Mouse (Mus musculus) lung, embryonic 15.5 days (tissue): ENCODE results near the gene 4930451I11Rik. TPM values are rescaled to one million over a fixed set of nuclear protein-coding genes. Genes with fewer than 3 reads are reported as not detected.

Experiments used
- ATAC-seq: fragments of 200-750 bp; cut with Nextera tagmentation; 2 replicates; pipeline ENCODE4 v1.8.0; 2017; ENCODE audit warnings: moderate number of reproducible peaks, borderline replicate concordance; ENCODE audit not compliant: low FRiP score, low TSS enrichment; ENCODE audit errors: extremely low read depth
- H3K27ac ChIP-seq: fragments of 300-500 bp; sonication (generic); 2 replicates; pipeline ENCODE4 v1.5.1; 2015; ENCODE audit warnings: moderate library complexity, mild to moderate bottlenecking, inconsistent platforms
- H3K27me3 ChIP-seq: fragments of 300-500 bp; sonication (generic); 2 replicates; pipeline ENCODE4 v1.6.1; 2015; ENCODE audit warnings: inconsistent platforms
- H3K36me3 ChIP-seq: fragments of 300-500 bp; sonication (generic); 2 replicates; pipeline ENCODE4 v1.6.1; 2015; ENCODE audit warnings: inconsistent platforms
- H3K4me1 ChIP-seq: fragments of 300-500 bp; sonication (generic); 2 replicates; pipeline ENCODE4 v1.6.1; 2015; ENCODE audit warnings: inconsistent platforms
- H3K4me2 ChIP-seq: fragments of 300-500 bp; sonication (generic); 2 replicates; pipeline ENCODE4 v1.6.1; 2015; ENCODE audit warnings: inconsistent platforms, mild to moderate bottlenecking, moderate library complexity
- H3K4me3 ChIP-seq: fragments of 300-500 bp; sonication (generic); 2 replicates; pipeline ENCODE4 v1.5.1; 2015; ENCODE audit warnings: mild to moderate bottlenecking, inconsistent platforms
- H3K9ac ChIP-seq: fragments of 300-500 bp; sonication (generic); 2 replicates; pipeline ENCODE4 v1.6.1; 2015; ENCODE audit warnings: inconsistent platforms
- H3K9me3 ChIP-seq: fragments of 300-500 bp; sonication (generic); 2 replicates; pipeline ENCODE4 v1.6.1; 2016; ENCODE audit warnings: inconsistent platforms
- WGBS: fragments of 180-500 bp; shearing (Covaris S2); methylation state at CpG from one replicate; pipeline ENCODE4 v1.1.7; 2015; 5-methylcytosine and 5-hydroxymethylcytosine counted together
- polyA plus RNA-seq: library from polyadenylated mRNA; unstranded; fragments of >200 nt; fragmentation: Nextera tagmentation; extraction: Ambion mirVana; gene quantifications from 2 replicates; pipeline ENCODE4 v1.2.1, GENCODE M21; 2015

4930451I11Rik gene
- polyA plus RNA-seq, result not detected in 2 replicates

DNA sequence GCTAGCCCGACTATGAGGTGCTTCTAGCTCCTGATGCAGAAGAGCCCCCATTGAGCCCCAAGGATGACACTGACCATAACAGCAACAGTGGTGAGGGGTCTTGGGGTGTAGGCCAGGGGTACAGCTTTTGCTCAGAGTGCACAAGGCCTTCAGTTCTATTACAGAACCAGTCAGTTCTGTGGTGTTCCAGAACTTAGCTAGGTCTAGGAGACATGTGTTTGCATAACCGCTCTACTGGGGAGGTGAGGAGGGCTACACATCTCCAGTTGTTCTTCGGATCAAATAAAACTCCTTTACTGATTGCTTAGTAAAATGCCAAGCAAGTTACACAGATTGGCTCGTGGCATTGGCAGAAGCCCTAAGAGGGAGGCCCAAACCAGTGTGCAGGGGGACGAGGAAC is at the start of gene 4930451I11Rik:
TSS of gene 4930451I11Rik (minus strand) at position 101 of the 400 bp plus-strand sequence.
- Histone ChIP-seq H3K4me2 (peak within 1 kb of the TSS; percentile 54), H3K36me3 (no peaks in the 10 kb centered on the region), H3K27me3 (no peaks in the 10 kb centered on the region), H3K4me3 (peak within 1 kb of the TSS; percentile 29), H3K27ac (no peak within 1 kb of the TSS), H3K9ac (no peak within 1 kb of the TSS), H3K4me1 (peaks cover 4% of the 10 kb centered on the region; the same call in 1 of the 2 replicates), H3K9me3 (no peaks in the 10 kb centered on the region)
- no peak for ATAC-seq
- WGBS, result 54% methylated on average over 5 of the region's 5 CpGs

DNA sequence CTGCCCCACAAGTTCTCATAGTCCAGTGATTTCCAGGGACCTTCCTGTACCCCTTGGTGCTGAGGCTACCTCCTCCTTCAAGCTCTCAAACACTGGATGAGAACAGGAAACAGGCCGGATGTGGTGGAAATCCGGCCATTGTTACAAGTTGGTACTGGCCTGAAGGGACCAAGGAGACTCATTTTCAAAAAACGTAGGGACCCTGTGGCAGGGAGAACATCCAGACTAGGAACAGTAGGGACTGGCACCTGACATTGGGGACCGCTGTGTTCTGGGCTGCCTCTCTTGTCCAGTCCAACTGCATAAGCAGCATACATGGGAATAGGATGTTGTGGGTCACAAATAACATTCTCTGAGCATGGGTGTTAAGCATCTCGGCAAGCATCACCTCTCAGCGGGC is 49.6 kb upstream of the 4930451I11Rik start:
- Histone ChIP-seq H3K27me3 (no peaks in the 10 kb centered on the region), H3K9ac (0 out of 2 replicates have a peak overlapping the region, but pooled peaks have one; percentile 97), H3K9me3 (no peaks in the 10 kb centered on the region), H3K4me1 (peaks cover 30% of the 10 kb centered on the region), H3K27ac (peak overlapping the region; percentile 69), H3K4me3 (peak overlapping the region; percentile 88; the same call in 1 of the 2 replicates), H3K4me2 (peak overlapping the region; percentile 83), H3K36me3 (peaks cover 43% of the 10 kb centered on the region)
- no peak for ATAC-seq
- WGBS, result 62% methylated on average over 6 of the region's 6 CpGs

DNA sequence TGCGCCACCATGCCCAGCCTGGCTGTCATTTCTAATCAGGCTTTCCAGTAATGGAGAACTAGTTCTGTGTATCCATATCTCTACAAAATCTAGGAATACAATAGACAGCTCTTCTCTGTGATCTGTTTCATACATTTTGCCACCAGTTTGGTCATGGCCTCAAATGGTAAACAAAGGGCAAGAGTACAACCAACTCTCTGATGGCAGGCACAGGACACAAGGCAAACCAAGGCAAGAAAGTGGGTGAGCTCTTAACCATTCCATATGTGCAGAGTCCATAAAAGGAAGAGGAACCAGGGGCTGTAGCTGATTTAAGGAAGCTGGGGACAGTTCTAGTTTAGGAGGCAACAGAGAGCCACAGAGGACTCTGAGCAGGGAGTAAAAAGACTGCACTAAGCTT is 45.8 kb upstream of the 4930451I11Rik start:
- ATAC-seq, result no peak

DNA sequence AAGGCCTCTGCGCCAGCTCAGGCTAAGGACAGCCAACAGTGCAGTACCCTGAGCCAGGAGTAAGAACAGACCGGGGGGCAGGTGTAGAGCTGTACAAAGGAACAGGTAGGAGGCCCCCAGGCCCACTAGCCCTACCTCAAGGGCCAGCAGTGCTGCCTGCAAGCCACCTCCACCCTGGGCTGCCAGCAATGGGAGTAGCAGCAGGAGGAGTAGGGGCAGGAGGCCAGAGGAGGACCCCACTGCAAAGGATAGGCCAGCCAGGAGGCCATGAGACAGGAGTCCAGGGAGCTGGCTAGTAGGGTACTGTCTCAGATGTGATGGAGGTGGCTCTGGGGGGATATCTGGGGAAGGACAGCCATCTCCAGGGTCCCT is 39.1 kb upstream of the 4930451I11Rik start:
- Histone ChIP-seq H3K9ac (no peak overlapping the region), H3K9me3 (no peaks in the 10 kb centered on the region), H3K36me3 (peaks cover 92% of the 10 kb centered on the region), H3K4me2 (no peak overlapping the region), H3K4me3 (no peak overlapping the region), H3K27ac (no peak overlapping the region), H3K27me3 (no peaks in the 10 kb centered on the region), H3K4me1 (no peaks in the 10 kb centered on the region)
- ATAC-seq, result no peak
- WGBS, result 94% methylated on average over 2 of the region's 2 CpGs

More for the DNA sequence above, 45.8 kb upstream of the 4930451I11Rik start:
- H3K9ac ChIP-seq, result no peak overlapping the region
- no peak overlapping the region for H3K4me2 ChIP-seq
- H3K27ac ChIP-seq, result no peak overlapping the region
- no peaks in the 10 kb centered on the region for H3K9me3 ChIP-seq
- H3K36me3 ChIP-seq, result peaks cover 81% of the 10 kb centered on the region
- H3K4me1 ChIP-seq, result peaks cover 14% of the 10 kb centered on the region
- no peak overlapping the region for H3K4me3 ChIP-seq
- WGBS, result 100% methylated on average over 1 of the region's 1 CpGs
- no peaks in the 10 kb centered on the region for H3K27me3 ChIP-seq

DNA sequence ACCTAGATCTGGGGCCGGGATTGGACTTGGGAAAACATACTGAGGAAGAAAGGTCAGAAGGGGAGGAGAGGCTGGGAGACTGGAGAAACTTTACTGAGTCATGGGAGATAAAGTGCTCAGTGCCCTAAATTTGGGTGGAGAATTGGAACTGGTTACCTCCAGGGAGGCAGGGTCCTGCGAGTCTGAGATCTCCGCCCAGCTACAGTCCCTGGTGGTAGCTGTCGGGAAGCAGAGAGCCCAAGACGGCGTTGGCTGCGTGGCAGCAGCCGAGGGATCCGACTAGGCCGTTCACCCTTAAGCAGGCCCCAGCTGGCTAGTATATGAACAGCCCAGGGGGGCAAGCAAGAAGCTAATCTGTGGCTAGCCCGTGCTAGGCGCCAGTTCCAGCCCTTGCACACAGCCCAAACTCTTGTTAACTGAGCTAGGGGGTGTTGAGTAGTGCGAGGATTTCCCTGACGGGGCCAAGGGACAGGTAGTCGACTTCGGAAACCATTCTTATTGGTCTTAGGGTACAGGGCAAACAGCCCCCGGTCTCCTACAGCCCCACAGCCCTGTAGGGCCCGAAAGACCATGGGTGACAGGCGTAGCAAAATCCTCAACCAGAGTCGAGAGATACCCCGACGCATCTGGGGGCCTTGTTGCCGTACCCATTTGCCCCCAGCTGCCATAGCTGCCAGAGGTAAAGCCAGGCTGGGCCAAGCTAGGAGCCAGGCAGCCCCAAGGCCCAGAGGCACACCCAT is 38.5 kb upstream of the 4930451I11Rik start:
- H3K36me3 ChIP-seq, result peaks cover 92% of the 10 kb centered on the region
- no peaks in the 10 kb centered on the region for H3K27me3 ChIP-seq
- H3K9ac ChIP-seq, result no peak overlapping the region
- H3K4me3 ChIP-seq, result no peak overlapping the region
- H3K27ac ChIP-seq, result no peak overlapping the region
- no peaks in the 10 kb centered on the region for H3K4me1 ChIP-seq
- no peak overlapping the region for H3K4me2 ChIP-seq
- 86% methylated on average over 23 of the region's 23 CpGs for WGBS
- no peak for ATAC-seq
- H3K9me3 ChIP-seq, result no peaks in the 10 kb centered on the region

DNA sequence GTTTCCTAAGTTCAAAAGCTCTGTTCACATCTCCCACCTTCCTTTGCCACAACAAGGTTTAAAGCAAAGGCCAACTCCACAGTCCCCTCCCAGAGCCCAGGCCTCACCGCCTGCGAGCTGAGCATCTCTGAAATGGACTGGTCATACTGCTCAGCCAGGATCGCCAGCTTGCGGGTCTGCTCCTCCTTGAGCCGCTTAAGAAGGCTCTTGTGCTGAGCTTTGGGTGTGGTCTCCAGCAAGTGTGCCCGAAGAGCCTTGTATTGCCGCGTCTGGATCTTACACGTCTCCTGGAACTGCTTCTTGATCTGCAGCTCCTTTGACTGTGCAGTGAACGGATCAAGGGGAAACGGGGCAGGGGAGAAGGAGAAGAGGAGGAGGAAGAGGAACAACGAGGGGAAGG is 36.6 kb upstream of the 4930451I11Rik start:
- H3K4me3 ChIP-seq, result no peak overlapping the region
- no peak overlapping the region for H3K4me2 ChIP-seq
- H3K27ac ChIP-seq, result peak overlapping the region; percentile 8
- H3K4me1 ChIP-seq, result peaks cover 17% of the 10 kb centered on the region
- H3K9ac ChIP-seq, result no peak overlapping the region
- WGBS, result 66% methylated on average over 12 of the region's 12 CpGs
- no peak for ATAC-seq
- no peaks in the 10 kb centered on the region for H3K27me3 ChIP-seq
- H3K9me3 ChIP-seq, result no peaks in the 10 kb centered on the region
- H3K36me3 ChIP-seq, result peaks cover 85% of the 10 kb centered on the region

DNA sequence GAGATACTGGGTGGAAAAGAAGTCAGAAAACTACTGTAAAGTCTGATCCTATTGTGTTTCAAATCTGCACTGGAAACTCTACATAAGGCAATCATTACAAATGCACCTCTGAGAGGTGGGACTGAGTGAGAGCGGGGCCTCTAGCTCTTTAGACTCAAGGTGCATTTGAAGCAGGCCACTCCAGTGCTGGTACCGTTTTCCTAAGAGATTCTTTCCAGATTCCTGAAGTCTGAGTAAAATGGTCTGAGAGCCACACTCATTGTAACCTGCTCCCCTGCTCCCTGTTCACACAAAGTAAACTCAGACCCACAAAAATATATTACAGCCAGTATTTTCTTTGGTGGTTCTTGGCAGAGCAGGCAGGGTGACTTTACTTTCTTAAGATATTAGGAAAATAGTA is 36.1 kb upstream of the 4930451I11Rik start:
- H3K27me3 ChIP-seq, result no peaks in the 10 kb centered on the region
- no peak overlapping the region; the same call in 1 of the 2 replicates for H3K27ac ChIP-seq
- H3K4me1 ChIP-seq, result peaks cover 22% of the 10 kb centered on the region
- no peak for ATAC-seq
- no peak overlapping the region for H3K4me3 ChIP-seq
- H3K9me3 ChIP-seq, result no peaks in the 10 kb centered on the region
- WGBS, result 61% methylated on average over 2 of the region's 2 CpGs
- H3K36me3 ChIP-seq, result peaks cover 81% of the 10 kb centered on the region
- H3K9ac ChIP-seq, result no peak overlapping the region
- H3K4me2 ChIP-seq, result no peak overlapping the region

DNA sequence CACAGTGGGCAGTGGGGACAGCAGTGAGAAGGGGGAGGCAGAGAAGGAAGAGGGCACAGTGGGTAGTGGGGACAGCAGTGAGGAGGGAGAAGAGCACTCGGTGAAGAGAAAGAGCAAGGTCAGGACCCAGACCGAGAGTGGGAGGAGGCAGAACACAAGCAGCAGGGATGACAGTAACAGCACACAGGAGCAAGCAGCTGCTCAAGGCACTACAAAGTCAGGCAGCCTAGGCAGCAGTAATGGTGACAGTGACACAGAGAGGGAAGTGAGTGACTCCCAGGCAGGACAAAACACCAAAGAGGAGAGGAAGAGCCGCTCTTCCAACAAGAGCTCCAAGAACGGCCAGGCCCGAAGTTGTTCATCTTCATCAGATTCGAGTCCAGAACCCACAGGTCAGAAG is 32.4 kb upstream of the 4930451I11Rik start:
- Histone ChIP-seq H3K4me2 (peak overlapping the region; percentile 74), H3K9me3 (no peaks in the 10 kb centered on the region), H3K4me3 (peak overlapping the region; percentile 58), H3K9ac (peak overlapping the region; percentile 61), H3K27ac (peak overlapping the region; percentile 79), H3K36me3 (peaks cover 53% of the 10 kb centered on the region), H3K4me1 (peaks cover 28% of the 10 kb centered on the region), H3K27me3 (no peaks in the 10 kb centered on the region)
- no peak for ATAC-seq
- WGBS, result 64% methylated on average over 6 of the region's 6 CpGs

DNA sequence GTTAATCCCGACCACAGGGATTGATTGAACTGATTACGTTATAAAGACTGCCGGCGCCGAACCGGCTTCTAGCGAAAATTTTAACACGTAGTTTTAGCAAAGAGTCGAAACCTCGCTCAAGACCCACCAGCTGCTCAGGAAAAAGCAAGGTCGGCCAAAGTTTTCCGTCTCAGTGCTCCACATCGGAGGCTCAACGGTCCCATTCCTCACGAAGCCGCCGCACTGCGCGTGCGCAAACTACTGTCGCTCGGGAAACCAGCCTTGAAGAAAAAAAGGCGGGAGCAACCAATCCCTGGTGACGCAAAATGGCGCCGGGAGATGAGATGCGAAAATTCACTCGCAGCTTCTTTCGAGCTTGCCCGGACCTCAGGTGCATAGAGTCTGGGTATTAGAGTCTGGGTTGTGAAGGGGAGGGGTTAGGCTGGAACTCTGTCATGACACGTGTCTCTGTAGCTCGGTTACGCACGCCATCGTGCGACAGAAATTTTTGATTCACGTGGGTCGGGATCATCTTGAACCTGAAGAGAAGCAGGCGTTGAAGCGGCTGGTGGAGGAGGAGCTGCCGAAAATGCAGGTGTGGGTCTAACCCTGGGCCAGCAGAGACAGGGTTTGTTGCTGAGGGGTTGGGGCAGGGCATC is 30.8 kb upstream of the 4930451I11Rik start, which contains the start of gene Ino80e:
TSS of gene Ino80e (minus strand) at position 231 of the 638 bp plus-strand sequence.
- H3K4me1 ChIP-seq, result peaks cover 28% of the 10 kb centered on the region
- H3K9me3 ChIP-seq, result no peaks in the 10 kb centered on the region
- H3K27me3 ChIP-seq, result no peaks in the 10 kb centered on the region
- peak within 1 kb of the TSS; percentile 79 for H3K27ac ChIP-seq
- ATAC-seq, result peak; percentile 70; the same call in 1 of the 2 replicates
- peak within 1 kb of the TSS; percentile 74 for H3K4me2 ChIP-seq
- peak within 1 kb of the TSS; percentile 58 for H3K4me3 ChIP-seq
- peaks cover 43% of the 10 kb centered on the region for H3K36me3 ChIP-seq
- 0% methylated on average over 41 of the region's 41 CpGs for WGBS
- H3K9ac ChIP-seq, result peak within 1 kb of the TSS; percentile 61

DNA sequence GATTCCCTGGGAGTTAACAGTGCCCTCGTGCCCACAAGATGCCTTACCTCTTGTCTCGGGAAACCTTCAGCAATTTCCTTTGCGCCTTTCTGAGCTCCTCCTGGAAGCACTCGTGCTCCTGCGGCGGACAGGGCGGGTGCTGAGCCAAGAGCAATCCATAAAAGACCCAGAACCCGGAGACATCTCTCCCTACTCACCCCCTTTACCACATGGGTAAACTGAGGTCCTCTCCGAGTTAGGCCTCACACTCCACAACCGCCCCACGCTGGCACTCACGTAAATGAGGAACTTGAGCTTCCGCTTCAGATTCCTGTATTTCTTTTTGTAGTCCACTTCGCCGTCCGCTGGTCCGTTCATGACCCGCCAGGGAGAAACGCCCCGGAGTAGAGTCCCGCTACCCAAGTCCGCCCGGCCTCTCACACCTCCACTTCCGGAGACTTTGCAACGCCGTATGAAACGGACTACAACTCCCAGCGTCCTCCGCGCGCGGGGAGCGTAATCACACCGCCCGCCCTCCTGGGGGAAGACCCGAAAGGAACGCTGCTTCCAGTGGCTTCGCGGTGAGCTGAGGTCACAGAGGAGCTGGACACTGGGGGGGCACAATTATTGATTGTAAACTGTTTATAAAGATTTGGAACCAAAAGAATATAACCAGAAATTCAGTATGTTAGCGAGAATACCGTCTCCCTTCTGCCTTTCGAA is 30.1 kb upstream of the 4930451I11Rik start, which contains the start of gene Hirip3:
TSS of gene Hirip3 (plus strand) at position 544 of the 702 bp plus-strand sequence.
- H3K4me3 ChIP-seq, result peak within 1 kb of the TSS; percentile 58
- H3K4me1 ChIP-seq, result peaks cover 28% of the 10 kb centered on the region
- peak within 1 kb of the TSS; percentile 74 for H3K4me2 ChIP-seq
- ATAC-seq, result peak; percentile 93
- peaks cover 39% of the 10 kb centered on the region for H3K36me3 ChIP-seq
- peak within 1 kb of the TSS; percentile 61 for H3K9ac ChIP-seq
- no peaks in the 10 kb centered on the region for H3K27me3 ChIP-seq
- no peaks in the 10 kb centered on the region for H3K9me3 ChIP-seq
- 2% methylated on average over 42 of the region's 42 CpGs for WGBS
- peak within 1 kb of the TSS; percentile 79 for H3K27ac ChIP-seq

DNA sequence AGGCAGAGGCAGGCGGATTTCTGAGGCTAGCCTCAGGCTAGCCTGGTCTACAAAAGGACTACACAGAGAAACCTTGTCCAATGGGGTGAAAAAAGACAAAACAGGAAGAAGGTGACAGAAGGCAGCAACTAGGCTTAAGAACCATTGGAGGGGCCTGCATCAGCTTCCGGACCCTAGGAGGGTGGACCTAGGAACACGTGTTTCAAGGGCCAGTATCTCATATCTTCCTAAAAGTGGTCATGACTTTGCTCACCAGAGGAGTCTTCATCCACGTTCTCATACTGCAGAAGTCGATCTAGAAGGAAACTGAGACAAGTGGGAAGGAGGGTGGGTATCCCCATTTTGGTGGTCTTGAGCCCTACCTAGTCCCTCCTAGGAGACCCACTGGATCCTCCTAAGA is 29.5 kb upstream of the 4930451I11Rik start:
- peaks cover 38% of the 10 kb centered on the region for H3K36me3 ChIP-seq
- peaks cover 28% of the 10 kb centered on the region for H3K4me1 ChIP-seq
- H3K4me2 ChIP-seq, result peak overlapping the region; percentile 74
- no peak overlapping the region for H3K27ac ChIP-seq
- 0 out of 2 replicates have a peak, but pooled peaks have one; percentile 1 for ATAC-seq
- peak overlapping the region; percentile 58 for H3K4me3 ChIP-seq
- no peaks in the 10 kb centered on the region for H3K27me3 ChIP-seq
- H3K9ac ChIP-seq, result peak overlapping the region; percentile 61
- H3K9me3 ChIP-seq, result no peaks in the 10 kb centered on the region
- WGBS, result 51% methylated on average over 5 of the region's 5 CpGs
